Mouse (Mus musculus) liver, embryonic 12.5 days (tissue): ENCODE measurements around the gene Rnf123. TPM values are rescaled to one million over a fixed set of nuclear protein-coding genes. Genes with fewer than 3 reads are reported as not detected.

Source experiments
- ATAC-seq: fragments of 200-750 bp; cut with Nextera tagmentation; 2 replicates; pipeline ENCODE4 v1.8.0; 2017; ENCODE audit warnings: moderate number of reproducible peaks, mild to moderate bottlenecking, moderate library complexity
- H3K27ac ChIP-seq: fragments of 300-500 bp; sonication (generic); 2 replicates; pipeline ENCODE4 v1.5.1; 2016; ENCODE audit warnings: mild to moderate bottlenecking
- H3K27me3 ChIP-seq: fragments of 300-500 bp; sonication (generic); replicated peaks from 2 replicates; pipeline ENCODE4 v1.6.1; 2016; ENCODE audit warnings: mild to moderate bottlenecking, moderate library complexity
- H3K36me3 ChIP-seq: fragments of 300-500 bp; sonication (generic); 2 replicates; pipeline ENCODE4 v1.6.1; 2016; ENCODE audit warnings: mild to moderate bottlenecking, moderate library complexity
- H3K4me1 ChIP-seq: fragments of 300-500 bp; sonication (generic); 2 replicates; pipeline ENCODE4 v1.6.1; 2016
- H3K4me2 ChIP-seq: fragments of 300-500 bp; sonication (generic); 2 replicates; pipeline ENCODE4 v1.6.1; 2016; ENCODE audit warnings: mild to moderate bottlenecking, moderate library complexity
- H3K4me3 ChIP-seq: fragments of 300-500 bp; sonication (generic); 2 replicates; pipeline ENCODE4 v1.5.1; 2016; ENCODE audit warnings: mild to moderate bottlenecking, moderate library complexity
- H3K9ac ChIP-seq: fragments of 300-500 bp; sonication (generic); 2 replicates; pipeline ENCODE4 v1.6.1; 2016; ENCODE audit warnings: mild to moderate bottlenecking, moderate library complexity
- H3K9me3 ChIP-seq: fragments of 300-500 bp; sonication (generic); replicated peaks from 2 replicates; pipeline ENCODE4 v1.6.1; 2016; ENCODE audit warnings: mild to moderate bottlenecking, moderate library complexity
- WGBS: fragments of 180-500 bp; shearing (Covaris S2); methylation state at CpG from one replicate; pipeline ENCODE4 v1.1.7; 2016; ENCODE audit not compliant: insufficient replicate concordance; 5-methylcytosine and 5-hydroxymethylcytosine counted together
- polyA plus RNA-seq: library from polyadenylated mRNA; unstranded; fragments of >200 nt; fragmentation: Nextera tagmentation; extraction: Ambion mirVana; gene quantifications from 2 replicates; pipeline ENCODE4 v1.2.1, GENCODE M21; 2016

Gene Rnf123
- polyA plus RNA-seq, 1 experiment from 2014 or later: 96.6 TPM

GRCm38 (mm10) chr9:108055661-108056237 lies 27.4 kb downstream of the Rnf123 start:
- 85% methylated on average over 6 of the region's 6 CpGs for WGBS
- peaks cover 96% of the 10 kb centered on the region for H3K36me3 ChIP-seq
- ATAC-seq: no peak

GRCm38 (mm10) chr9:108055061-108055460 lies 28.1 kb downstream of the Rnf123 start:
- 59% methylated on average over 1 of the region's 1 CpGs for WGBS
- no peaks in the 10 kb centered on the region for H3K27me3 ChIP-seq
- H3K9ac ChIP-seq: no peak overlapping the region
- H3K4me1 ChIP-seq: peaks cover 36% of the 10 kb centered on the region
- no peaks in the 10 kb centered on the region for H3K9me3 ChIP-seq
- 0 out of 2 replicates have a peak overlapping the region, but pooled peaks have one; percentile 16 for H3K27ac ChIP-seq
- H3K4me3 ChIP-seq: no peak overlapping the region
- peaks cover 96% of the 10 kb centered on the region for H3K36me3 ChIP-seq
- no peak for ATAC-seq
- no peak overlapping the region for H3K4me2 ChIP-seq

More at GRCm38 (mm10) chr9:108055661-108056237, 27.4 kb downstream of the Rnf123 start:
- Histone ChIP-seq H3K4me3 (no peak overlapping the region), H3K9me3 (no peaks in the 10 kb centered on the region), H3K27me3 (no peaks in the 10 kb centered on the region), H3K4me2 (no peak overlapping the region), H3K27ac (no peak overlapping the region), H3K4me1 (peaks cover 34% of the 10 kb centered on the region), H3K9ac (no peak overlapping the region)

GRCm38 (mm10) chr9:108054331-108055040 lies 28.7 kb downstream of the Rnf123 start:
- Histone ChIP-seq H3K4me2 (no peak overlapping the region), H3K4me3 (no peak overlapping the region), H3K27me3 (no peaks in the 10 kb centered on the region), H3K9me3 (no peaks in the 10 kb centered on the region), H3K36me3 (peaks cover 91% of the 10 kb centered on the region), H3K9ac (no peak overlapping the region), H3K4me1 (peaks cover 42% of the 10 kb centered on the region), H3K27ac (no peak overlapping the region)
- WGBS: 90% methylated on average over 22 of the region's 22 CpGs
- no peak for ATAC-seq

- no peaks in the 10 kb centered on the region for H3K27me3 ChIP-seq
- WGBS: 89% methylated on average over 15 of the region's 15 CpGs
- H3K27ac ChIP-seq: peak overlapping the region; percentile 63
- H3K4me1 ChIP-seq: peaks cover 44% of the 10 kb centered on the region
- peak overlapping the region; percentile 36; the same call in 1 of the 2 replicates for H3K9ac ChIP-seq
- no peak overlapping the region; the same call in 1 of the 2 replicates for H3K4me3 ChIP-seq
- ATAC-seq: no peak
- H3K4me2 ChIP-seq: peak overlapping the region; percentile 44; the same call in 1 of the 2 replicates
- peaks cover 84% of the 10 kb centered on the region for H3K36me3 ChIP-seq
- H3K9me3 ChIP-seq: no peaks in the 10 kb centered on the region
Observed at GRCm38 (mm10) chr9:108053665-108054225, 29.4 kb downstream of the Rnf123 start.

- no peaks in the 10 kb centered on the region for H3K9me3 ChIP-seq
- peak; percentile 46 for ATAC-seq
- peaks cover 77% of the 10 kb centered on the region for H3K36me3 ChIP-seq
- H3K27ac ChIP-seq: peak within 1 kb of the TSS; percentile 63
- no peaks in the 10 kb centered on the region for H3K27me3 ChIP-seq
- H3K4me1 ChIP-seq: peaks cover 50% of the 10 kb centered on the region
- H3K9ac ChIP-seq: peak within 1 kb of the TSS; percentile 36
- peak within 1 kb of the TSS; percentile 44 for H3K4me2 ChIP-seq
- WGBS: 54% methylated on average over 20 of the region's 20 CpGs
- peak within 1 kb of the TSS; percentile 4; the same call in 1 of the 2 replicates for H3K4me3 ChIP-seq
Observed at GRCm38 (mm10) chr9:108052885-108053664, 30.1 kb downstream of the Rnf123 start, which contains the start of gene Amigo3. Amigo3 (plus strand) TSS chr9:108053159.

- no peak overlapping the region for H3K4me2 ChIP-seq
- H3K4me3 ChIP-seq: no peak overlapping the region
- H3K9ac ChIP-seq: no peak overlapping the region
- ATAC-seq: no peak
- peaks cover 74% of the 10 kb centered on the region for H3K36me3 ChIP-seq
- peak overlapping the region; percentile 52 for H3K27ac ChIP-seq
- whole genome bisulfite sequencing: 69% methylated on average over 7 of the region's 7 CpGs
- H3K9me3 ChIP-seq: no peaks in the 10 kb centered on the region
- H3K27me3 ChIP-seq: no peaks in the 10 kb centered on the region
- peaks cover 57% of the 10 kb centered on the region for H3K4me1 ChIP-seq
Observed at GRCm38 (mm10) chr9:108052411-108052810, 30.7 kb downstream of the Rnf123 start.

- peaks cover 74% of the 10 kb centered on the region for H3K36me3 ChIP-seq
Observed at GRCm38 (mm10) chr9:108051931-108052220, 31.3 kb downstream of the Rnf123 start.

GRCm38 (mm10) chr9:108051184-108051930 lies 31.8 kb downstream of the Rnf123 start:
- Histone ChIP-seq H3K4me1 (peaks cover 67% of the 10 kb centered on the region), H3K9ac (no peak overlapping the region), H3K36me3 (peaks cover 74% of the 10 kb centered on the region), H3K27ac (peak overlapping the region; percentile 20; the same call in 1 of the 2 replicates), H3K4me3 (no peak overlapping the region), H3K4me2 (no peak overlapping the region), H3K9me3 (no peaks in the 10 kb centered on the region), H3K27me3 (no peaks in the 10 kb centered on the region)
- WGBS: 90% methylated on average over 15 of the region's 15 CpGs
- no peak for ATAC-seq

More at GRCm38 (mm10) chr9:108051931-108052220, 31.3 kb downstream of the Rnf123 start:
- Histone ChIP-seq H3K27me3 (no peaks in the 10 kb centered on the region), H3K9me3 (no peaks in the 10 kb centered on the region), H3K27ac (peak overlapping the region; percentile 52; the same call in 1 of the 2 replicates), H3K4me3 (no peak overlapping the region), H3K4me2 (no peak overlapping the region), H3K9ac (no peak overlapping the region), H3K4me1 (peaks cover 62% of the 10 kb centered on the region)
- WGBS: 82% methylated on average over 4 of the region's 4 CpGs
- no peak for ATAC-seq

GRCm38 (mm10) chr9:108049561-108050251 lies 33.4 kb downstream of the Rnf123 start:
- WGBS: 36% methylated on average over 15 of the region's 15 CpGs
- Histone ChIP-seq H3K9ac (peak overlapping the region; percentile 83), H3K4me3 (peak overlapping the region; percentile 79), H3K27me3 (no peaks in the 10 kb centered on the region), H3K4me2 (peak overlapping the region; percentile 94), H3K27ac (peak overlapping the region; percentile 91), H3K36me3 (peaks cover 74% of the 10 kb centered on the region), H3K4me1 (peaks cover 75% of the 10 kb centered on the region), H3K9me3 (no peaks in the 10 kb centered on the region)
- 0 out of 2 replicates have a peak, but pooled peaks have one; percentile 0 for ATAC-seq

- Histone ChIP-seq H3K9ac (peak within 1 kb of the TSS; percentile 83), H3K4me1 (peaks cover 70% of the 10 kb centered on the region), H3K27ac (peak within 1 kb of the TSS; percentile 91), H3K27me3 (no peaks in the 10 kb centered on the region), H3K36me3 (peaks cover 71% of the 10 kb centered on the region), H3K4me3 (peak within 1 kb of the TSS; percentile 79), H3K9me3 (no peaks in the 10 kb centered on the region), H3K4me2 (peak within 1 kb of the TSS; percentile 94)
- peak; percentile 93 for ATAC-seq
- 4% methylated on average over 39 of the region's 39 CpGs for WGBS
Observed at GRCm38 (mm10) chr9:108049016-108049455, 34.1 kb downstream of the Rnf123 start, which contains the start of gene Gmppb. Gmppb (plus strand) TSS chr9:108049242.
